25 mouse cellular contexts compared by ENCODE assay signal in the genomic region with DNA sequence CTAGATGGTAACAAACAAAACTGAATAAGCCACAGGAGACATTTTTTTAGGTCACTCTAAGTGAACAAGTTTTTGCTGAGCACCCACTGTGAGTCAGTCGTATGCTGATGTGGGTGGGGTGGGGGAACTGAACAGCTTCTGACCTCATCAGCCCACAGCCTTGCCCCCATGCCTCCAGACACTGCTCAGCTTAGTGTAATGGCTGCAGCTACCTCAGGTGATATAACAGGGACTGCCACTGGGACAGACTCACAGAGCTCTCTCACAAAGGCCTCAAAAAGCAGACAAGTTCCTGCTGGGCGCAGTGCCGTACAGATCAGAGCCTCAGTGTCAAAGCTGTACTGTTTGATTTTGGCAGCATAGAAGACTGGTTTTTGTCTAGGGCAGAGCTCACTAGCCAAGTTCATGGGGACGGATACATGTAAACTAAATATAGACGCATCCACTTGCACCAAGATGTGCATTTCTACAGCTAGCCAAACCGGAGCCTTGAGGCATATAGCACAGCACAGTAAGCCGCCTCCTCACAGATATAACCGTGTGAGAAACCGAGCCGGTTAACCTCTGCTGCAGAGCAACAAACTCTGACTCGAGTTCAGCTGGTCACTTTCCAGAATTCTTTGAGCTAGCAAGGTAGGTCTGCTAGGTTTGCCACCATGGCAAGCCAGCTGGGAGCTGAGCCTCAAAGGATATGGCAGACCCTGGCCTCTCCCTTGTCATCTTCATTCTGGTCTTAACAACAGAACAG. TPM values are rescaled to one million over a fixed set of nuclear protein-coding genes. Genes with fewer than 3 reads are reported as not detected.
DNase-seq lines count a peak whose midpoint lies in the region; ATAC-seq and TF ChIP-seq lines count a peak whose summit lies in the region.
"Had no signal": no experiment of that assay in that cellular context is flagged by ENCODE, and none has a peak within 500 bp of the region (broad histone marks: within the 10 kb centered on the region; RNA-seq: fewer than 3 reads in every experiment).

No protein-coding gene starts in this region.

- H3K9me3 ChIP-seq in midbrain, embryonic 16.5 days (replicated peaks; ENCODE audit: control insufficient read depth, low read length, poor library complexity, severe bottlenecking) = no peaks in the 10 kb centered on the region
- no peaks in the 10 kb centered on the region for H3K9me3 ChIP-seq in midbrain, embryonic 14.5 days (ENCODE audit: control insufficient read depth, low read length)
- H3K9me3 ChIP-seq: embryonic facial prominence, embryonic 12.5 days; hindbrain, embryonic 10.5 days; stomach, embryonic 15.5 days had no signal

- H3K27me3 ChIP-seq in midbrain, embryonic 16.5 days (ENCODE audit: control insufficient read depth, insufficient read depth, low read depth, low read length) = no peaks in the 10 kb centered on the region
- H3K27me3 ChIP-seq in midbrain, embryonic 14.5 days (ENCODE audit: control insufficient read depth, insufficient read depth, low read length) = no peaks in the 10 kb centered on the region
- H3K27me3 ChIP-seq: embryonic facial prominence, embryonic 12.5 days; stomach, embryonic 15.5 days had no signal

- H3K9ac ChIP-seq in midbrain, embryonic 16.5 days (ENCODE audit: low read depth, low read length) = no peak overlapping the region
- no peak overlapping the region for H3K9ac ChIP-seq in midbrain, embryonic 14.5 days (replicated peaks; ENCODE audit: low read length)
- H3K9ac ChIP-seq: embryonic facial prominence, embryonic 12.5 days; stomach, embryonic 15.5 days had no signal

- peak overlapping the region; percentile 67 for H3K27ac ChIP-seq in gastrocnemius, adult 2 months
- no peak overlapping the region for H3K27ac ChIP-seq in midbrain, embryonic 16.5 days (ENCODE audit: low read length)
- H3K27ac ChIP-seq in midbrain, embryonic 14.5 days (replicated peaks; ENCODE audit: low read depth, low read length) = no peak overlapping the region
- H3K27ac ChIP-seq: embryonic facial prominence, embryonic 12.5 days; hindbrain, embryonic 10.5 days; kidney, postnatal 0 days; layer of hippocampus, adult 2 months; stomach, embryonic 15.5 days had no signal

- 60% methylated on average over 11 of the region's 11 CpGs for WGBS in midbrain, embryonic 16.5 days
- WGBS in midbrain, embryonic 14.5 days = 76% methylated on average over 11 of the region's 11 CpGs

- H3K4me1 ChIP-seq in midbrain, embryonic 16.5 days (ENCODE audit: control insufficient read depth, insufficient read depth, low read length) = no peaks in the 10 kb centered on the region
- no peaks in the 10 kb centered on the region for H3K4me1 ChIP-seq in midbrain, embryonic 14.5 days (ENCODE audit: control insufficient read depth, insufficient read depth, low read length)
- H3K4me1 ChIP-seq: embryonic facial prominence, embryonic 12.5 days; stomach, embryonic 15.5 days had no signal

- no peak for TF ChIP-seq POLR2A in brain, embryonic 14.5 days (IDR thresholded peaks at IDR 0.05; ENCODE audit: borderline replicate concordance, extremely low read depth, insufficient read depth, insufficient read length, poor library complexity, severe bottlenecking)

- H3K4me3 ChIP-seq in gastrocnemius, adult 2 months = peak overlapping the region; percentile 11
- H3K4me3 ChIP-seq in midbrain, embryonic 16.5 days (ENCODE audit: low read depth, low read length) = no peak overlapping the region
- H3K4me3 ChIP-seq in midbrain, embryonic 14.5 days (replicated peaks; ENCODE audit: low read depth, low read length) = no peak overlapping the region
- H3K4me3 ChIP-seq: embryonic facial prominence, embryonic 12.5 days; erythroblast, embryonic 14.5 days; hindbrain, embryonic 10.5 days; layer of hippocampus, adult 2 months; stomach, embryonic 15.5 days had no signal

- intact Hi-C loops in gastrocnemius, adult 2 months (cut with DNase I) = no loop called here
- intact Hi-C loops in gastrocnemius, postnatal 14 days (cut with DNase I; ENCODE audit: low total_unique reads) = no loop called here

- TF ChIP-seq CTCF in gastrocnemius, adult 2 months (IDR thresholded peaks at IDR 0.05) = no peak
- TF ChIP-seq CTCF in brain, embryonic 14.5 days (IDR thresholded peaks at IDR 0.05; ENCODE audit: borderline replicate concordance, extremely low read depth, insufficient read depth, insufficient read length) = no peak

- no peak overlapping the region for H3K4me2 ChIP-seq in midbrain, embryonic 16.5 days (ENCODE audit: low read length)
- H3K4me2 ChIP-seq in midbrain, embryonic 14.5 days (ENCODE audit: low read length) = no peak overlapping the region
- H3K4me2 ChIP-seq: embryonic facial prominence, embryonic 12.5 days; stomach, embryonic 15.5 days had no signal

- DNase-seq in gastrocnemius, adult 2 months = peak; percentile 51
- no peak for DNase-seq in gastrocnemius, postnatal 14 days
- DNase-seq in midbrain, embryonic 14.5 days = no peak
- DNase-seq in brain, embryonic 14.5 days (ENCODE audit: low read depth) = peak; percentile 49
- DNase-seq in thymus, postnatal 36 days = peak; percentile 43 to 57
- DNase-seq in Muller cell, postnatal 12 days (ENCODE audit: inconsistent ontology term) = no peak
- DNase-seq: adrenal gland, postnatal 10 days; cerebellum, adult 11 months; cerebellum, postnatal 10 days; kidney, adult 18-20 months; layer of hippocampus, postnatal 36 days; left cerebral cortex, postnatal 4 days; liver; retina, postnatal 1 day had no signal

- no peaks in the 10 kb centered on the region for H3K36me3 ChIP-seq in midbrain, embryonic 16.5 days (ENCODE audit: control insufficient read depth, insufficient read depth, low read length)
- H3K36me3 ChIP-seq in midbrain, embryonic 14.5 days (ENCODE audit: control insufficient read depth, insufficient read depth, low read length) = no peaks in the 10 kb centered on the region
- H3K36me3 ChIP-seq: embryonic facial prominence, embryonic 12.5 days; hindbrain, embryonic 10.5 days; stomach, embryonic 15.5 days had no signal

- ATAC-seq in midbrain, embryonic 16.5 days = peak; percentile 62; the same call in 1 of the 2 replicates
- no peak for ATAC-seq in midbrain, embryonic 14.5 days (ENCODE audit: low FRiP score, low TSS enrichment)
- ATAC-seq: activated CD4-positive, CD25-positive, alpha-beta regulatory T cell, adult 4 months; lung, postnatal 0 days; Patski had no signal

RNA-seq across cellular contexts. Expression of a gene that starts 39.8 kb away (rescaled TPM):
- total RNA-seq in gastrocnemius, adult 2 months (2021) = 10 to 100 TPM; 76.7 to 79.4 TPM
- total RNA-seq in gastrocnemius, postnatal 14 days (2021) = 10 to 100 TPM; 45.4 to 58.1 TPM
- 286 and 308 TPM in 2 replicates for polyA plus RNA-seq in midbrain, embryonic 16.5 days (2015; fragmentation: Nextera tagmentation; extraction: Ambion mirVana)
- polyA plus RNA-seq in midbrain, embryonic 14.5 days (2014; fragmentation: Nextera tagmentation; extraction: Ambion mirVana) = 285 and 286 TPM in 2 replicates
- polyA plus RNA-seq in brain, embryonic 14.5 days (2012; rRNA removed) = 75.5 and 101 TPM in 2 replicates

RNA-seq across cellular contexts. Expression of a gene that starts 44.2 kb away (rescaled TPM):
- under 1 TPM; 0.11 to 0.59 TPM for total RNA-seq in gastrocnemius, adult 2 months (2021)
- 1 to 10 TPM in 1 of 2 experiments, under 1 TPM in 1; 0.47 to 1.4 TPM for total RNA-seq in gastrocnemius, postnatal 14 days (2021)
- 1.1 and 1.3 TPM in 2 replicates for polyA plus RNA-seq in midbrain, embryonic 16.5 days (2015; fragmentation: Nextera tagmentation; extraction: Ambion mirVana)
- polyA plus RNA-seq in midbrain, embryonic 14.5 days (2014; fragmentation: Nextera tagmentation; extraction: Ambion mirVana) = 1.0 and 1.2 TPM in 2 replicates
- polyA plus RNA-seq in brain, embryonic 14.5 days (2012; rRNA removed) = 0.55 and 0.67 TPM in 2 replicates
- polyA plus RNA-seq: liver, embryonic 16.5 days had no signal

Comparison
In these comparisons a context has a peak if more than half of its experiments do, and no peak if none do; other contexts are left out.
1. DNase-seq: peak in gastrocnemius, adult 2 months (single experiment), brain, embryonic 14.5 days (single experiment) and thymus, postnatal 36 days (2 of 2); none in gastrocnemius, postnatal 14 days (single experiment), midbrain, embryonic 14.5 days (single experiment) and Muller cell, postnatal 12 days (single experiment).